Mouse (Mus musculus): ENCODE data around the gene Rab11fip4.

Gene Rab11fip4

GRCm38 (mm10) chr11:79656491-79656890 is 65.5 kb downstream of the Rab11fip4 start:
- DNase-seq: no peak

- DNase-seq: no peak
Observed at GRCm38 (mm10) chr11:79657053-79657452, 66.0 kb downstream of the Rab11fip4 start.

- no peak for DNase-seq
Observed at GRCm38 (mm10) chr11:79658205-79658825, 67.3 kb downstream of the Rab11fip4 start.

- peak; percentile 85 for DNase-seq
Observed at GRCm38 (mm10) chr11:79660361-79661205, 69.6 kb downstream of the Rab11fip4 start.

GRCm38 (mm10) chr11:79661877-79662545 is 71.0 kb downstream of the Rab11fip4 start:
- DNase-seq: no peak

GRCm38 (mm10) chr11:79663158-79663557 is 72.1 kb downstream of the Rab11fip4 start:
- peak; percentile 71 for DNase-seq

- DNase-seq: no peak
Observed at GRCm38 (mm10) chr11:79663570-79663969, 72.6 kb downstream of the Rab11fip4 start.

- DNase-seq: no peak
Observed at GRCm38 (mm10) chr11:79666544-79666943, 75.5 kb downstream of the Rab11fip4 start.

- DNase-seq: no peak
Observed at GRCm38 (mm10) chr11:79669210-79669609, 78.2 kb downstream of the Rab11fip4 start.

- DNase-seq: no peak
Observed at GRCm38 (mm10) chr11:79669947-79670346, 78.9 kb downstream of the Rab11fip4 start.

GRCm38 (mm10) chr11:79670411-79670945 is 79.5 kb downstream of the Rab11fip4 start:
- no peak for DNase-seq

GRCm38 (mm10) chr11:79671668-79672281 is 80.8 kb downstream of the Rab11fip4 start:
- no peak for DNase-seq

- no peak for DNase-seq
Observed at GRCm38 (mm10) chr11:79673072-79673471, 82.1 kb downstream of the Rab11fip4 start.

- DNase-seq: no peak
Observed at GRCm38 (mm10) chr11:79673717-79674116, 82.7 kb downstream of the Rab11fip4 start.

GRCm38 (mm10) chr11:79674231-79674630 is 83.2 kb downstream of the Rab11fip4 start:
- DNase-seq: no peak

- DNase-seq: peak; percentile 92
Observed at GRCm38 (mm10) chr11:79674632-79675031, 83.6 kb downstream of the Rab11fip4 start.

GRCm38 (mm10) chr11:79675285-79675684 is 84.3 kb downstream of the Rab11fip4 start:
- no peak for DNase-seq

- no peak for DNase-seq
Observed at GRCm38 (mm10) chr11:79675994-79676393, 85.0 kb downstream of the Rab11fip4 start.

- DNase-seq: no peak
Observed at GRCm38 (mm10) chr11:79676483-79676967, 85.5 kb downstream of the Rab11fip4 start.

GRCm38 (mm10) chr11:79677402-79677801 is 86.4 kb downstream of the Rab11fip4 start:
- peak; percentile 65 for DNase-seq

- peak; percentile 66 for DNase-seq
Observed at GRCm38 (mm10) chr11:79678363-79679153, 87.5 kb downstream of the Rab11fip4 start.

GRCm38 (mm10) chr11:79679929-79680328 is 88.9 kb downstream of the Rab11fip4 start:
- DNase-seq: no peak

Data from right cerebral cortex, adult 18-20 months (tissue).